Mouse (Mus musculus) stomach, adult 2 months (tissue): ENCODE results near the gene Olfr1350. TPM values are rescaled to one million over a fixed set of nuclear protein-coding genes. Genes with fewer than 3 reads are reported as not detected.

ENCODE experiments used
- polyA plus RNA-seq: library from polyadenylated mRNA; depleted of rRNA; stranded (reverse); fragments of >200 nt; gene quantifications from 2 replicates; pipeline ENCODE4 v1.2.3, GENCODE M21; 2012; rRNA removed

Olfr1350 gene
- polyA plus RNA-seq = not detected in 2 replicates

GRCm38 (mm10) chr7:6564541-6564940 lies at the start of gene Olfr1350:
Gene Olfr1350, plus strand, starts transcription at chr7:6564841.

GRCm38 (mm10) chr7:6522850-6523249 lies 41.8 kb upstream of the Olfr1350 start, which contains the start of gene Olfr1349:
Gene Olfr1349, minus strand, starts transcription at chr7:6522950.

Other genes with a start within 250 kb of the Olfr1350 start
- 0.09 TPM in 1 of 2 replicates, not detected in the other for gene Zfp583, start 233.6 kb upstream of the Olfr1350 start, polyA plus RNA-seq
- gene Gm3854, start 221.1 kb upstream of the Olfr1350 start, polyA plus RNA-seq = not detected in 2 replicates
- gene Zfp78, start 201.6 kb upstream of the Olfr1350 start, polyA plus RNA-seq = 0.01 TPM in 1 of 2 replicates, not detected in the other
- 0.17 and 0.54 TPM in 2 replicates for gene Zfp28, start 181.5 kb upstream of the Olfr1350 start, polyA plus RNA-seq
- gene Smim17, start 166.1 kb upstream of the Olfr1350 start, polyA plus RNA-seq = not detected in 2 replicates
- gene Gm20715, start 154.6 kb upstream of the Olfr1350 start, polyA plus RNA-seq = not detected in 2 replicates
- not detected in 2 replicates for gene Olfr1344, start 126.2 kb upstream of the Olfr1350 start, polyA plus RNA-seq
- not detected in 2 replicates for gene Olfr1336, start 108.7 kb upstream of the Olfr1350 start, polyA plus RNA-seq
- gene Olfr1346, start 97.7 kb upstream of the Olfr1350 start, polyA plus RNA-seq = not detected in 2 replicates
- gene Olfr5, start 77.9 kb upstream of the Olfr1350 start, polyA plus RNA-seq = not detected in 2 replicates
- not detected in 2 replicates for gene Olfr1347, start 65.1 kb upstream of the Olfr1350 start, polyA plus RNA-seq
- not detected in 2 replicates for gene Olfr1348, start 56.1 kb upstream of the Olfr1350 start, polyA plus RNA-seq
- not detected in 2 replicates for gene Olfr1349, start 41.9 kb upstream of the Olfr1350 start, polyA plus RNA-seq
- 0.02 TPM in 1 of 2 replicates, not detected in the other for gene Zim1, start 131.6 kb downstream of the Olfr1350 start, polyA plus RNA-seq
- 0.29 and 1.3 TPM in 2 replicates for gene Peg3, start 165.6 kb downstream of the Olfr1350 start, polyA plus RNA-seq
- gene Usp29, start 165.7 kb downstream of the Olfr1350 start, polyA plus RNA-seq = 0.10 TPM in 2 replicates